Mouse (Mus musculus) limb, embryonic 10.5 days (tissue): ENCODE results near the gene Cops9. TPM values are rescaled to one million over a fixed set of nuclear protein-coding genes. Genes with fewer than 3 reads are reported as not detected.

Experiments
- DNase-seq: peaks from one replicate; pipeline ENCODE4 v3.0.0-alpha.2; 2017; ENCODE audit warnings: low spot score
- H3K27ac ChIP-seq: fragments of 300-500 bp; sonication (generic); 2 replicates; pipeline ENCODE4 v1.5.1; 2016; ENCODE audit warnings: mild to moderate bottlenecking
- H3K27me3 ChIP-seq: fragments of 300-500 bp; sonication (generic); 2 replicates; pipeline ENCODE4 v1.6.1; 2016; ENCODE audit warnings: low read depth, mild to moderate bottlenecking; ENCODE audit not compliant: poor library complexity, severe bottlenecking
- H3K36me3 ChIP-seq: fragments of 300-500 bp; sonication (generic); 2 replicates; pipeline ENCODE4 v1.6.1; 2016; ENCODE audit warnings: mild to moderate bottlenecking, moderate library complexity
- H3K4me1 ChIP-seq: fragments of 300-500 bp; sonication (generic); 2 replicates; pipeline ENCODE4 v1.6.1; 2016
- H3K4me3 ChIP-seq: fragments of 300-500 bp; sonication (generic); 2 replicates; pipeline ENCODE4 v1.5.1; 2016; ENCODE audit warnings: mild to moderate bottlenecking, moderate library complexity
- H3K9me3 ChIP-seq: fragments of 300-500 bp; sonication (generic); replicated peaks from 2 replicates; pipeline ENCODE4 v1.6.1; 2016; ENCODE audit warnings: mild to moderate bottlenecking
- WGBS: fragments of 180-500 bp; shearing (Covaris S2); methylation state at CpG from one replicate; pipeline ENCODE4 v1.1.7; 2016; 5-methylcytosine and 5-hydroxymethylcytosine counted together
- polyA plus RNA-seq: library from polyadenylated mRNA; unstranded; fragments of >200 nt; fragmentation: Nextera tagmentation; extraction: Ambion mirVana; gene quantifications from 2 replicates; pipeline ENCODE4 v1.2.1, GENCODE M21; 2016

The Cops9 gene
- polyA plus RNA-seq, 1 experiment from 2014 or later, result 327 TPM

DNA sequence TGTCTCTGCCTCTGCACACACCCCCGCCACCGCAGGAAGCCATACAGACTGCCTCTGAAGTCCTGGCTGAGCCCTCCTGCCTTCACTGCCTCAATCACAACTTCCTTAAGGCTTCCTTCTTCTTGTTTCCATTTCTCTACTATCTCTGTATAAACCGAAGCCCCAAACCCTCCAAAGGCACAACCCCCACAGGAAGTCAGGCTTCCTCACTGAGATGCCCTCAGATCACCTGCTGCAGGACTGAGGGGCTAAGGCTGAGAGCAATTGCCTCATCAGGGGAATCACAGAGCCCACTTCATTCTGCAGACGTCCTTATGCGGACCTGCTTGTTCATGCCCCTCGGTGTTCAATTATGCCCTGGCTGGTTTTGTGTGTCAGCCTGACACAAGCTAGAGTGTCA is 1.4 kb downstream of the Cops9 start:
- peaks cover 47% of the 10 kb centered on the region for H3K36me3 ChIP-seq
- H3K4me1 ChIP-seq, result peaks cover 25% of the 10 kb centered on the region
- H3K9me3 ChIP-seq, result no peaks in the 10 kb centered on the region
- 91% methylated on average over 6 of the region's 6 CpGs for WGBS
- H3K4me3 ChIP-seq, result peak overlapping the region; percentile 85; the same call in 1 of the 2 replicates
- H3K27me3 ChIP-seq, result no peaks in the 10 kb centered on the region
- no peak for DNase-seq
- no peak overlapping the region for H3K27ac ChIP-seq

- peaks cover 51% of the 10 kb centered on the region for H3K36me3 ChIP-seq
Measured at GRCm38 (mm10) chr1:92638736-92639135, 3.0 kb downstream of the Cops9 start.

DNA sequence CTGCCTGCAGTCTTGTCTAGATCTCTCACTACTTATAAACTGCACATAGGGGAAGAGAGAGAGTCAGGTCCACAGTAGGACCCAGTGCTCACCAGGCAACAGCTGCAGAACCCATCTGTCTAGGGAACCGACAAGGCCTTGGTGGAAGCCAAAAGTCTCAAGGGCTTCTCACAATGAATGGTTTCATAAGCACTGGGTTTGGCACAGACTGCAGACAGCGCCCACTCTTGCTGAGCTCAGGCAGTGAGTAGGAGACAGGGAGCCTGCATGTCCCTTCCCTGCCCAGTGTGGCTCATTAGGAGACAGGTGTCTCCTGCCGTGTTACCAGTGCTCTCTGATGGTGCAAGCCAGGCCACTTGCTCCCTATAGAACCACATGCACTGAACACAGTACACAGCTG is 3.6 kb downstream of the Cops9 start:
- no peaks in the 10 kb centered on the region for H3K27me3 ChIP-seq
- H3K27ac ChIP-seq, result no peak overlapping the region
- 94% methylated on average over 3 of the region's 3 CpGs for WGBS
- H3K4me3 ChIP-seq, result no peak overlapping the region
- no peaks in the 10 kb centered on the region for H3K9me3 ChIP-seq
- peaks cover 51% of the 10 kb centered on the region for H3K36me3 ChIP-seq
- no peak for DNase-seq
- peaks cover 25% of the 10 kb centered on the region for H3K4me1 ChIP-seq

More at GRCm38 (mm10) chr1:92638736-92639135, 3.0 kb downstream of the Cops9 start:
- H3K27ac ChIP-seq, result no peak overlapping the region
- H3K4me1 ChIP-seq, result peaks cover 25% of the 10 kb centered on the region
- 95% methylated on average over 4 of the region's 4 CpGs for WGBS
- no peaks in the 10 kb centered on the region for H3K9me3 ChIP-seq
- no peak for DNase-seq
- no peak overlapping the region for H3K4me3 ChIP-seq
- no peaks in the 10 kb centered on the region for H3K27me3 ChIP-seq

- Histone ChIP-seq H3K27ac (no peak overlapping the region), H3K9me3 (no peaks in the 10 kb centered on the region), H3K27me3 (no peaks in the 10 kb centered on the region), H3K4me1 (peaks cover 23% of the 10 kb centered on the region), H3K36me3 (peaks cover 51% of the 10 kb centered on the region), H3K4me3 (no peak overlapping the region)
- WGBS, result 94% methylated on average over 15 of the region's 15 CpGs
- no peak for DNase-seq
Measured at GRCm38 (mm10) chr1:92637501-92638172, 4.1 kb downstream of the Cops9 start.

GRCm38 (mm10) chr1:92636676-92637075 is 5.1 kb downstream of the Cops9 start:
- Histone ChIP-seq H3K4me3 (no peak overlapping the region), H3K27me3 (no peaks in the 10 kb centered on the region), H3K27ac (no peak overlapping the region), H3K4me1 (peaks cover 15% of the 10 kb centered on the region), H3K36me3 (peaks cover 51% of the 10 kb centered on the region), H3K9me3 (no peaks in the 10 kb centered on the region)
- 95% methylated on average over 11 of the region's 11 CpGs for whole genome bisulfite sequencing
- DNase-seq, result no peak

DNA sequence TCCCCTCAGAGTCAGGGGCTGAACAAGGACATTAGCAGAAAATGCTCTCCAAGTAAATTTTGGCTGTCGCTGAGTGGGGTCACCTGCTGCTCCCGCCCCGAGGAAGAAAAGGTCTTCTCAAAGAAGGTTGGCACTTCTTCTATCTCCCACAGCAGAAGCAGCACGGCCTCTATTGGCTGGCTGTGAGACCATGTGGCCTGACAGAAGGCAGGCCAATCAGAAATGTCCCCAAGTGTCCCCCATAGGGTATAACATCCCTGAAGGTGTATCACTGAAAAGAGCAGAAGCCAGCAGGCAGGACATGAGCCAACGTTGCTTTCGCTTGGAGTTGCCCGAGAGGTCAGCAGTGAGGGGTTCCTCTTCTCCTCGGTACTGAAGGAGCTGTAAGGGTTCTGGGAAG is 5.8 kb downstream of the Cops9 start:
- no peak for DNase-seq
- peaks cover 12% of the 10 kb centered on the region for H3K4me1 ChIP-seq
- H3K27ac ChIP-seq, result no peak overlapping the region; the same call in 1 of the 2 replicates
- WGBS, result 85% methylated on average over 8 of the region's 8 CpGs
- peaks cover 51% of the 10 kb centered on the region for H3K36me3 ChIP-seq
- no peaks in the 10 kb centered on the region for H3K27me3 ChIP-seq
- H3K9me3 ChIP-seq, result no peaks in the 10 kb centered on the region
- no peak overlapping the region for H3K4me3 ChIP-seq

DNA sequence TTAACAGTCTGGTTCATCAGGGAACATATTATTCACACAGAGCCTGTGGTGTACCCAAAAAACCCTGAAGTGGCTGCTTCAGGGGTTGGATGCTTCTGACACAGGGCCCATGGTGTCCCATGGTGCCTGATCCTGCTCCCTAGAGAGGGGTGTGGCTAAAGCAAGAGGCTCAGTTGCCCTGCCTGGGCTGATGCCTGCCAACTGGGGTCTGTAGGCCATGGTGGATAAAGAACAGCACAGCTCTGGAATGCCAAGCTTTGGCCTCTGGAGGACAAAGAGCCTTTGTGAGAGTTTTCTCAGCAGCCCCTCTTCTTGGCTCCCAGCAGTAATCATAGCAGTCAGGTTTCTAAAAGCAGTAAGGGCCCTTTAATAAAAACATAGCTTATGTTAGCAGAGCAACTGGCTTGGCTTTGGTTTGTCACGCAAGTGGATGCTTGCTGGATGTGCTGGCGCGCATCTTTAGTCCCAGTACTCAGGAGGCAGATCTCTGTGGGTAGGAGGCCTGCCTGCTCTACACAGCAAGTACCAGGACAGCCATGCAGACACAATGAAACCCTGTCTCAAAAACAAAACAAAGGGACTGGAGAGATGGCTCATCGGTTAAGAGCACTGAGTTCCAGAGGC is 6.7 kb downstream of the Cops9 start:
- 86% methylated on average over 4 of the region's 4 CpGs for WGBS
- no peak for DNase-seq
- Histone ChIP-seq H3K4me1 (0 out of 2 replicates have a peak, but pooled peaks cover 3% of the 10 kb centered on the region), H3K27me3 (no peaks in the 10 kb centered on the region), H3K27ac (peak overlapping the region; percentile 50; the same call in 1 of the 2 replicates), H3K9me3 (no peaks in the 10 kb centered on the region), H3K36me3 (peaks cover 50% of the 10 kb centered on the region), H3K4me3 (no peak overlapping the region)

DNA sequence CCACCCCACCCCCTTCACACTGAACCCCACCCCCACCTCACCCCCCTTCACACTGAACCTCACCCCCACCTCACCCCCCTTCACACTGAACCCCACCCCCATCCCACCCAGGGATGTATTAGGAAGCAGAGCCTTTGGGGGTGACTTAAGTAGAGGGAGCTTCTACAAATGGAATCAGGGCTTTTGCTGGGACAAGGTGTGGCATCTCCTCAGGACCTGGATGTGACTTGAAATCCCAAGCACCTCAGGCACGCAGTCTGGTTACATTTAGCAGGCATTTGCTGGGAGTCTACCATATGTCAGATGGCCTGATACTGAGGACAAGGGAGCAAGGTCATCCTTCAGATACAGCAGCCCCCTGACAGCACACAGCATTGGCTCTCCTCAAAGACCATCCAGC is 7.2 kb downstream of the Cops9 start:
- H3K4me3 ChIP-seq, result no peak overlapping the region
- H3K4me1 ChIP-seq, result no peaks in the 10 kb centered on the region
- no peaks in the 10 kb centered on the region for H3K9me3 ChIP-seq
- peak overlapping the region; percentile 50; the same call in 1 of the 2 replicates for H3K27ac ChIP-seq
- 64% methylated on average over 1 of the region's 1 CpGs for WGBS
- peaks cover 44% of the 10 kb centered on the region for H3K36me3 ChIP-seq
- H3K27me3 ChIP-seq, result no peaks in the 10 kb centered on the region
- no peak for DNase-seq

- 88% methylated on average over 8 of the region's 8 CpGs for WGBS
- DNase-seq, result no peak
- Histone ChIP-seq H3K9me3 (no peaks in the 10 kb centered on the region), H3K4me3 (no peak overlapping the region), H3K4me1 (no peaks in the 10 kb centered on the region), H3K36me3 (peaks cover 36% of the 10 kb centered on the region), H3K27ac (no peak overlapping the region), H3K27me3 (no peaks in the 10 kb centered on the region)
Measured at GRCm38 (mm10) chr1:92633726-92634125, 8.1 kb downstream of the Cops9 start.

- no peak overlapping the region for H3K4me3 ChIP-seq
- H3K27me3 ChIP-seq, result no peaks in the 10 kb centered on the region
- H3K36me3 ChIP-seq, result peaks cover 28% of the 10 kb centered on the region
- 68% methylated on average over 6 of the region's 6 CpGs for WGBS
- H3K9me3 ChIP-seq, result no peaks in the 10 kb centered on the region
- H3K27ac ChIP-seq, result no peak overlapping the region
- no peaks in the 10 kb centered on the region for H3K4me1 ChIP-seq
- no peak for DNase-seq
Measured at GRCm38 (mm10) chr1:92632948-92633347, 8.8 kb downstream of the Cops9 start.

GRCm38 (mm10) chr1:92632196-92632595 is 9.6 kb downstream of the Cops9 start:
- no peaks in the 10 kb centered on the region for H3K27me3 ChIP-seq
- no peaks in the 10 kb centered on the region for H3K4me1 ChIP-seq
- no peaks in the 10 kb centered on the region for H3K9me3 ChIP-seq
- DNase-seq, result no peak
- peaks cover 21% of the 10 kb centered on the region for H3K36me3 ChIP-seq
- H3K27ac ChIP-seq, result no peak overlapping the region
- no peak overlapping the region for H3K4me3 ChIP-seq
- 79% methylated on average over 5 of the region's 5 CpGs for WGBS

DNA sequence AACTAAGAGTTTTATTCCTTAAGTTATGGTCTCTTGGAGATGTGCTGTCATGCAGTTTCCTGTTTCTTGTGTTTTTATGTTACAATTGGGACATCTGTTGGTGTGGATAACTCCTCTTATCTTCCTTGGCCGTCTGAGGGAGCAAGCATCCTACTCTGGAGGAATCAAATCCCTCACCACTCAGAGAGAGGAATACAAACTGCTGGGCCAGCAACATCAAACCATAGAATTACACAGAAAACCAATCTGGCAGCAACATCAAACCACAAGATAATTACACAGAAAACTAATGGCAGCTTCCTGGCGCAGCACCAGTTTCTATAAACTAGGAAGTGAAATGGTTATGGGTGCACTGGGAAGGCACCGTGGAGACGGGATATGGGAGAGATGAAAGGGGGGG is 13.6 kb downstream of the Cops9 start:
- WGBS, result 76% methylated on average over 4 of the region's 4 CpGs
- Histone ChIP-seq H3K27ac (no peak overlapping the region), H3K9me3 (no peaks in the 10 kb centered on the region), H3K36me3 (no peaks in the 10 kb centered on the region), H3K4me3 (no peak overlapping the region), H3K4me1 (no peaks in the 10 kb centered on the region), H3K27me3 (no peaks in the 10 kb centered on the region)
- no peak for DNase-seq

GRCm38 (mm10) chr1:92618360-92618759 is 23.4 kb downstream of the Cops9 start:
- 73% methylated on average over 4 of the region's 4 CpGs for WGBS
- no peak for DNase-seq
- H3K9me3 ChIP-seq, result no peaks in the 10 kb centered on the region

More at GRCm38 (mm10) chr1:92618360-92618759, 23.4 kb downstream of the Cops9 start:
- H3K36me3 ChIP-seq, result no peaks in the 10 kb centered on the region
- H3K4me1 ChIP-seq, result no peaks in the 10 kb centered on the region
- no peaks in the 10 kb centered on the region for H3K27me3 ChIP-seq
- H3K4me3 ChIP-seq, result no peak overlapping the region
- H3K27ac ChIP-seq, result no peak overlapping the region
